Mouse (Mus musculus) kidney, adult 2 months (tissue): ENCODE measurements at regions not wholly inside any gene's neighbourhood (a gene's known extent, or its start where the extent isn't known, plus 50 kb on each side); places are given as distances from the start of the nearest gene placed in this dataset.

ENCODE experiments used
- DNase-seq: peaks from one replicate; pipeline ENCODE4 v3.0.0; 2021
- H3K27ac ChIP-seq: fragments of 200-500 bp; 2 replicates; pipeline ENCODE4 v1.5.1; 2012; ENCODE audit warnings: low read depth, low read length, control low read depth, inconsistent platforms; ENCODE audit not compliant: insufficient read depth
- H3K27me3 ChIP-seq: fragments of 200-500 bp; replicated peaks from 2 replicates; pipeline ENCODE4 v1.6.1; 2012; ENCODE audit warnings: mild to moderate bottlenecking, moderate library complexity, low read length, inconsistent platforms; ENCODE audit not compliant: control insufficient read depth, insufficient read depth
- H3K36me3 ChIP-seq: fragments of 200-500 bp; 2 replicates; pipeline ENCODE4 v1.6.1; 2012; ENCODE audit warnings: mild to moderate bottlenecking, moderate library complexity, low read length, inconsistent platforms; ENCODE audit not compliant: control insufficient read depth, insufficient read depth
- H3K4me1 ChIP-seq: fragments of 200-500 bp; 2 replicates; pipeline ENCODE4 v1.6.1; 2011; ENCODE audit warnings: low read length; ENCODE audit not compliant: control insufficient read depth, insufficient read depth
- H3K4me3 ChIP-seq: fragments of 200-500 bp; 2 replicates; pipeline ENCODE4 v1.5.1; 2011; ENCODE audit warnings: mild to moderate bottlenecking, low read depth, low read length, control low read depth; ENCODE audit not compliant: insufficient read depth
- CTCF ChIP-seq: fragments of 200-500 bp; conservative IDR thresholded peaks from 2 replicates; pipeline ENCODE4 v1.5.1; 2011; ENCODE audit warnings: low read depth, mild to moderate bottlenecking, control low read depth, low read length, moderate library complexity, mixed read lengths; ENCODE audit not compliant: insufficient read depth, insufficient read length
- POLR2A ChIP-seq: fragments of 200-500 bp; IDR thresholded peaks from one replicate; pipeline ENCODE4 v1.6.1; 2011; ENCODE audit warnings: low read depth, low read length, control low read depth
- WGBS: fragments of 180-500 bp; shearing (Covaris S2); methylation state at CpG from one replicate; pipeline ENCODE4 v1.1.7; 2018; 5-methylcytosine and 5-hydroxymethylcytosine counted together

DNA sequence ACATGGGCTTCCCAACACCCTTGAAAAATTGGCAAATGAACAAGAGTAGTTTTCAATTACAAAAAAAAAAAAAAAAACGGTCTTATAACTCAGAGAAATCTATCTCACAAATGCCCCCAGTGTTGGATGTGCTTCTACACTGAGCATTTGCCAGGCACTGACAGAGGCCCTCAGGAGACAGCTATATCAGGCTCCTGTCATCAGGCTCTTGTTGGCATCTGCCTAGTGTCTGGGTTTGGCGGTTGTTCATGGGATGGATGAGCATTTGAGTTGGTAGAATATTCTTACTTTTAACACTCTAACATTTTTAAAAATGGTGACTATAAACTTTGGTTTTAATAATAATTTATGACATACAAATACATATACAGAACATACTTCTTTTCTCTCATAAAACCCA is 1555.4 kb upstream of the Map3k7 start:
- Histone ChIP-seq H3K27ac (no peak overlapping the region), H3K36me3 (no peaks in the 10 kb centered on the region), H3K4me1 (no peaks in the 10 kb centered on the region), H3K4me3 (no peak overlapping the region), H3K27me3 (no peaks in the 10 kb centered on the region)
- TF ChIP-seq POLR2A: no peak
- no peak for TF ChIP-seq CTCF
- 60% methylated on average over 2 of the region's 2 CpGs for WGBS
- DNase-seq: no peak

DNA sequence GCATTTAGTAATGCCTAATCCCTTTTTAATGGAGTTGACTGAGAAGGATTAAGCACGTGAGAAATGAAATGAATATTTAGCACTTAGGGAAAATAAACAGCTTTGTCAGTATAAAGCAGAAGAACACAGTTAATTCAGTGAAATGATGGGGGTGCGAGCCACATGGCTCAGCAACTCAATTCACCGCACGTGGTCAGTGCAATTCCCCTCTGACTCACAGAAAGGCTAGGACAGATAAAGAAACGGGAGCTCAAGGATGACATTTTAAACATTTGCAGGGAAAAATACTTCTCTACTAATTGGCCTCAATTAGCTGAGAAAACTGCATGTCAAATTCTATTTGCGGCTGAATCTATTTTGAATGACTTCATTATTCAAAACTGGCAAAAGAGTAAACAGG is 1516.3 kb upstream of the Map3k7 start:
- TF ChIP-seq POLR2A (no peak), CTCF (no peak)
- no peak for DNase-seq
- Histone ChIP-seq H3K4me1 (no peaks in the 10 kb centered on the region), H3K27ac (no peak overlapping the region), H3K27me3 (no peaks in the 10 kb centered on the region), H3K36me3 (no peaks in the 10 kb centered on the region), H3K4me3 (no peak overlapping the region)
- 78% methylated on average over 6 of the region's 6 CpGs for WGBS

DNA sequence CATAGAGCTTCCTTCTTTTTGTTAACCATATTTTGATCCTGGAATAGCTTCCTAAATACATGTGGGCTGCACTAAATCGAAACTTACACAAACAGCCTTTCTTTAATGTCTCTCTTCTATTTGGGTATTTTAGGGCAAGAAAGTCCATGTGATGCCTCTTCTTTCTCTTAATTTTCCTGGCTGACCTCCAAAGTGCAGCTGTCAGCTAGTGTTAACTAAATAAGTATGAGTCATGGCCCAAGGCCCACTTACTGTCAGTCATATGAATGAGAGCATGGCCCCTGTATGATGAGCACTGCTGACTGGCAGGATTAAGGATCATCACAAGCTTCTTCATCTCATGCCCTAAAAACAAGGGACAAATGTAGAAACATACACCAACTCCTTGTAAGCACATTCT is 1513.5 kb upstream of the Map3k7 start:
- Histone ChIP-seq H3K4me1 (no peaks in the 10 kb centered on the region), H3K36me3 (no peaks in the 10 kb centered on the region), H3K27ac (no peak overlapping the region), H3K27me3 (no peaks in the 10 kb centered on the region), H3K4me3 (no peak overlapping the region)
- DNase-seq: no peak
- 73% methylated on average over 1 of the region's 1 CpGs for WGBS
- no peak for TF ChIP-seq POLR2A
- TF ChIP-seq CTCF: no peak

DNA sequence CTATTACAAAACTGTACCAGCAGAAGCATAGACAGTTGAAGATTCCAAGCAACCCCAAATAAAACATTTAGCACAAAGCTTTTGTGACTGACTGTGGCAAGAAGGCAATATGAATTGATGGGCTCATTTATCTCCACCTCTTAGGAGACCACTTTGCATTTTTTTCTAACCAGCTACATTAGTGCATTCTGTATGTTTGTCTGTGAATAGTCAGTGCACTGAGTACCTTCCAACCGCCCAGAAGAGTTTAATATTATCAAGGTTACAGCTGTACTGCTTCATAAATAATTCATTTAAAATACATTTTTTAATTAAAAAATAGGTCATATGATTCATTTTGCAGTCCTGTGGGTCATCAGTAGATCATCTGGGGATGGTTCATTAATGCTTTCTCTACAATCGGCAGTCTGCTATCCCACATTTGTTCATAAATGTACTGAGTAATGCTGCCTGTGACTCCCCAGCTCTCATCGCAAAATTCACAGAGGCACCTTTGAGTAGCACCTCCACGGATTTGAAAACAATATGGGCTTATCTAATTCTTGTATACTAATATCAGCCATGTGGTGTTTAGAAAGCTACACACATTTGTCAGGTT is 1496.5 kb upstream of the Map3k7 start:
- TF ChIP-seq POLR2A: no peak
- TF ChIP-seq CTCF: no peak
- DNase-seq: no peak
- 80% methylated on average over 4 of the region's 4 CpGs for WGBS

DNA sequence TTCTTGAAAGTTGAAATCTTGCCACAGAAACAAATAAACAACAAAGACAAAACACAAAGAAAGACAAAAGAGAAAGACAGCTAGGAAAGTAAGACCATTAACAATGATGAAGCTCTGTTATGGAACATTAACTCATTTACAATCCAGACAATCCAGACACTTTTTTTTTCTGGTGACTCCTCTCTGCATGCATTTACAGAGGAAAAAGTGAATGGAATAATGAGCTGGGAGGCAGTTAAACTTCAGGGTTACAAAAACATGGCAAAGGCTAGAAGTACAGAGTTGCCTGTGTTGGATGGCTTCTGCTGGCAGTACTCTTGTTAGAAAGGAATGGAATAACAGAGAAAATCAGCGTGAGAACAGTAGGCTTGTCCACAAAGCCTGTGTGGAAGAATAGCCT is 1487.3 kb upstream of the Map3k7 start:
- no peak for TF ChIP-seq POLR2A
- no peak for TF ChIP-seq CTCF
- no peaks in the 10 kb centered on the region for H3K27me3 ChIP-seq
- DNase-seq: no peak
- 16% methylated on average over 1 of the region's 1 CpGs for WGBS
- H3K27ac ChIP-seq: no peak overlapping the region
- H3K36me3 ChIP-seq: no peaks in the 10 kb centered on the region
- H3K4me1 ChIP-seq: no peaks in the 10 kb centered on the region
- H3K4me3 ChIP-seq: no peak overlapping the region

More for the DNA sequence above, 1496.5 kb upstream of the Map3k7 start:
- Histone ChIP-seq H3K27ac (no peak overlapping the region), H3K4me3 (no peak overlapping the region), H3K4me1 (no peaks in the 10 kb centered on the region), H3K27me3 (no peaks in the 10 kb centered on the region), H3K36me3 (no peaks in the 10 kb centered on the region)

- H3K4me1 ChIP-seq: no peaks in the 10 kb centered on the region
- H3K27ac ChIP-seq: no peak overlapping the region
- TF ChIP-seq CTCF (no peak), POLR2A (no peak)
- H3K27me3 ChIP-seq: no peaks in the 10 kb centered on the region
- no peaks in the 10 kb centered on the region for H3K36me3 ChIP-seq
- DNase-seq: peak; percentile 74
- WGBS: 77% methylated on average over 1 of the region's 1 CpGs
- H3K4me3 ChIP-seq: no peak overlapping the region
Observed at GRCm38 (mm10) chr4:30500067-30500670, 1463.7 kb upstream of the Map3k7 start.
